Mouse (Mus musculus) gastrocnemius, postnatal 14 days (tissue): ENCODE measurements at regions not wholly inside any gene's neighbourhood (a gene's known extent, or its start where the extent isn't known, plus 50 kb on each side); places are given as distances from the start of the nearest gene placed in this dataset.
A peak's percentile ranks its signal among the peaks of the same experiment; 100 is the strongest.

Experiments used
- DNase-seq: peaks from one replicate; pipeline ENCODE4 v3.0.0; 2021; ENCODE audit warnings: mixed read lengths
- intact Hi-C: fragments of 180-260 bp; cut with DNase I; formaldehyde crosslinking; loops from one replicate; pipeline ENCODE4 v1.15.1; 2025; ENCODE audit warnings: low total_unique reads

- intact Hi-C loops = no loop called here
- DNase-seq = no peak
Measured at GRCm38 (mm10) chr4:5206394-5207099, 413.4 kb upstream of the Impad1 start.

DNA sequence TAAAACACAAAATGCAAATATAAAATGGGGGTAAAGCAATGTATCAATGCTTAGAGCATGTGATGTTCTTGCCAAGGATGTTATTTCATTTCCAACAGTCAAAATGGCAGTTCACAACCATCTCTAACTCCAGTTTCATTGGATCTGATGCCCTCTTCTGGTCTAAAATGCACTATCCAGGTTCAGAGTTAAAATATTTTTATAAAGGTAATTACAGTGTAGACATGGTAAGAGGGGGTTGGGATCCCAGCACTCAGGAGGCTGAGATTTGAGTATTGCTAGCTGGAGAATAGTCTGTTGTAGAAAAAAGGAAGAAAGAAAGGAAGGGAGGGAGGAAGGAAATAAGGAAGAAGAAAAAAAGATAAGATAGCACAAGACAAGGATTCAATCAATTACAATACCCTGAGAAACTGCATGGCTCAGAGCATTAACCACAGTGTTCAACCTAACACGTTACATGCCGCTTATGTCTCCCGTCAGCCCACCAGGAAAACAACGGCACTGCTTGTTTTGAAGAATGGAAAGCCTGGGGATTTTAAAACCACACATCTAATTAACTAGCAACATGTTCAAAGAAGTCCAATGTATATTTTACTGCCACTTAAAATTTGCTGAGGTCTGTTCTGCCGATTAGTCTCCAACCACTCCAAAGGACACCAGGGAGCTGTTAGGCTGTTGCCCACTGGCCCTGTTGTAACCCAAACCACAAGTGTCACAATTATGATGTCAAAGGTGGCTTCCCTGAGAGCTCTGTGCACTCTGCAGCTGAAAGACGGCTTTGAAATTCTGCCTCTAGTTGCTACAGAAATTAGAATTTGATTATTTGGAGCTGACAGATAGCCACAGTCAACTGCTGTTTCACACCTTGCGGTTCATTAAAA, 412.4 kb upstream of the Impad1 start:
- intact Hi-C loops = no loop called here

GRCm38 (mm10) chr4:5194272-5194671, 401.1 kb upstream of the Impad1 start:
- no peak for DNase-seq
- intact Hi-C loops = no loop called here

More for the DNA sequence above, 412.4 kb upstream of the Impad1 start:
- no peak for DNase-seq

GRCm38 (mm10) chr4:5181591-5181990, 388.4 kb upstream of the Impad1 start:
- intact Hi-C loops = no loop called here
- DNase-seq = no peak

DNA sequence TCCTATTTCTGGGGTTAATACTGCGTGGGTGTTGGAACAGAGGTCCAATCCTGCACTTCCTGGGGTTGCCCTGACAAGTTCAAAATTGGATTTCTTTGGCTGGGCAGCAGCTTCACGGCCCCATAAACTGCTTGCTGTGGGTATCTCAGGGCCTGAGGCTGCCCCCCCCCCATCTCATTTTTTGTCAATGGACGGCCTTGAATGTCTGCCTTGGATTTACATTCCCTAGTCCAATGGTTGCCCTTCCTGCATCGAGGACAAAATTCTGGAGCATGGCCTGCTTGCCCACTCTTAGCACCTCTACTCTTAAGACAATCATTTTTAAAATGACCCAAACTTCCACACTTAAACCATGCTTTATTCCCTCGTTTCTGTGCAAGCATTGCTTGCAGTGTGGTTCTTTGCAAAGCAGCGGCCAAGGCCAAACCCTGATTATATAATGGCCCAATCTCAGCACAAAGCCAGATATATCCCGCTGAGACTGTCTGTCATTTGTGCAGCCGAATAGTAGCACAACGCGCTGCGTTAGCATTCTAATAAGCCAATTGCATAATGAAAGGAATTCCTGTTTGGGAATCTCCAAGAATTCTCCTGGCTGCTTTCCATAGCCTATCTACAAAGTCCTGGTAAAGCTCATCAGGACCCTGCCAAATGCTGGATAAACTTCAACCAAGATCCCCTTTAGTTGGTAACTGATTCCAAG, 386.0 kb upstream of the Impad1 start:
- intact Hi-C loops = no loop called here
- DNase-seq = no peak

GRCm38 (mm10) chr4:5165263-5165662, 372.1 kb upstream of the Impad1 start:
- intact Hi-C loops = no loop called here
- no peak for DNase-seq

DNA sequence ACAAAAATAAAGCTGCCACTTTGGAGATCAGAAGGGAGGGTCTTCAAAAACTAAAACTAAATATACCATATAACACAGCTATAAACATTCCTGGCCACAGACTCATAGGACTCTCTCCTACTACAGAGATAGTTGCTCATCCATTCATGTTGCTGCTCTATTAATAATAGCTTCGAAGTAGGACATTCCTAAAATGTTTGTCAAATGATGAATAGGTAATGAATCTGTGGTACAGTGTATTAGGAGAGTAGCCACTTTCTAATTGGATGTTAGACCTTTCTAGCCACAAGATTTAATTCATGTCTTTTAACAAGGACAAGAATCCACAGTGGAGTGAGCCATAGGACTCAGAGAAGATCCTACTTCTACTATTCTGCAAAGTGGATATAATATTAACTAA, 367.8 kb upstream of the Impad1 start:
- intact Hi-C loops = no loop called here
- no peak for DNase-seq

DNA sequence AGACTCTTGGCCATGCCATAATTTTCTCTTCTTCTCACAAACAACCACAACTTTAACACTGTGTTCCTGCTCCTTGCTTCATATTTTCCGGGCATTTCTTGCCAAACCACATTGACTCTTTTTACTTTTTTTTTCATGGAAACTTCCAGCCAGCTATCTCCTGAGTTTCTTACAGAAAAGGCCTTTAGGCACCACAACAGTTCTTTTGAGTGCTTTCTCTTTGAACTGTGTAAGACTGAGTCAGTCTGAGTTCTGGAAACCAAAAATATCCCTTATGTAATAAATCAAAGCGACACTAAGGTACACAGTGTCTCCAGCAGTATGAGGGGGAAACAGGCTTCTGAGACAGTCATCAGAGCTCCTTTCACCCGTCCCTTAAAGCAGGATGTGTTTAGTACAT, 337.6 kb upstream of the Impad1 start:
- no peak for DNase-seq
- intact Hi-C loops = no loop called here

DNA sequence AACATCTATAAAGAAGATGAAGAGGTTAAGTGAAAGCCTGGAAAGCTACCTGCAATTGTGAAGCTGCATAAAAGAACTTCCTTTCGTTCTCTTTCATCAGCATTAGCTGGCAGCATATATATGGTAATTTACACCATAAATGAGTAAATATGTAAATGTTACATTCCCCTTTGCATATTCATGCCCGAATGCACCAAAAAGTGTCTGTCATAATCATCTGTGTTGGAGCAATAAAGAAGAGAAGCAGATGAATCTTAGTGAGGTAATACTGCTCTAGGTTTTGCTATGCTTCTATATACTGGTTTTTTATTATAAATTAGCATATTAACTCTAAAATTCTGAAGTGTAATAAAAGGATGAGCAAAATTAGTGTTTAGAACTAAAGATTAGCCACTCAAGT, 332.9 kb upstream of the Impad1 start:
- DNase-seq = no peak
- intact Hi-C loops = no loop called here

DNA sequence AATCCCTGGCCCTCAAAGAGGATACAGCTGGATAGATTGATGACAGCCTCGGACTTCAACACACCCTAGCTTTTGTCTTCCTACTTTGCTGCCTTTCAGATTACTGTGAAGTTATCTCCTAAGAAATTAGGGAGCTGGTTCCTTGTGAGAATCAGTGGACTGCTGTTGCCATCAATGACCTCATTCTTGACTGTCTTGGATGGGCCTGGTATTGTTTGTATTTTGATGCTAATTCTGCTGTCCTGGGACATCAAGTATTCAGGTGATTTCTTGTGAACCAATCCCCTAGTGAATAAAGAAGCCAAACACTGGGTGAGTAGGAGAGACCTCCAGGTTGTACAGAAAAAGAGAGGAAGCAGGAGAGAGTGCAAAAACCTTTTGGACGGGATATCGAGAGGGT, 305.3 kb upstream of the Impad1 start:
- intact Hi-C loops = no loop called here
- DNase-seq = no peak

- intact Hi-C loops = no loop called here
- no peak for DNase-seq
Measured at GRCm38 (mm10) chr4:5078723-5079122, 285.6 kb upstream of the Impad1 start.

DNA sequence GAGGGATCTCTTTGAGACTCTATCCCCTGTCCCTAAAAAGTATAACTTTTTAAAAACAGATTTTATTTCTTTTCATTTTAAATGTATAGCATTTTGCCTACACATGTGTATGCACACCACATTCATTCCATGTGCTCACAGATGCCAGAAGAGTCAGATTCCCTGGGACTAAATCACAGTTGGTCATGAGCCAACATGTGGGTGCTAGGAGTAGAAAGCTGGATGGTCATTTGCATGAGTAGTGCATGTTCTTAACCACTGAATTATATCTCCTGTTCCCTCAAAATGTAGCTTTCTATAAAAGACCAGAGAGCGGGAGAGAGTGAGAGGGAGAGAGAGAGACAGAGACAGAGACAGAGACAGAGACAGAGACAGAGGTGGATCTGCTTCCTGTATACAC, 281.6 kb upstream of the Impad1 start:
- intact Hi-C loops = no loop called here
- DNase-seq = no peak

- intact Hi-C loops = no loop called here
- DNase-seq = no peak
Measured at GRCm38 (mm10) chr4:5071243-5071642, 278.1 kb upstream of the Impad1 start.

- intact Hi-C loops = no loop called here
- DNase-seq = no peak
Measured at GRCm38 (mm10) chr4:5059290-5059955, 266.3 kb upstream of the Impad1 start.

GRCm38 (mm10) chr4:5029929-5030328, 236.8 kb upstream of the Impad1 start:
- DNase-seq = no peak
- intact Hi-C loops = no loop called here

DNA sequence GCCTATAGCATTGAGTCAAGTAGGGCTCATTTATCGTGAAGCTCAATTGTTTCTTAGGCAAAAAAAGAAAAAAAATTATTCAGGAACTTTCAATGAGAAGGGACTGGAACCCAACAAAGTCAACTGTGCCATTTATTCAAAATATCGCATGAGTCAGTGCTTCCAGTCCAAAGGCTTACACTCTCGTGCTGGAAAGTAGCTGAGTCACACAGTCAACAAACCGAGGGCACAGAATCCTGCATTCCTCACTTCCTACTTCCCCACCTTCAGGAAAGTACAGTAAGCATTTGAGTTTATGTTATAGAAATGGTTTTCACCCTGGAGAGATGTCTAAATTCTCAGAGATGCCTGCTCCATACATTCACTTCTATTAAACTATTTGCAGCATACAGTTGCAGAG, 194.3 kb upstream of the Impad1 start:
- no peak for DNase-seq
- intact Hi-C loops = no loop called here

DNA sequence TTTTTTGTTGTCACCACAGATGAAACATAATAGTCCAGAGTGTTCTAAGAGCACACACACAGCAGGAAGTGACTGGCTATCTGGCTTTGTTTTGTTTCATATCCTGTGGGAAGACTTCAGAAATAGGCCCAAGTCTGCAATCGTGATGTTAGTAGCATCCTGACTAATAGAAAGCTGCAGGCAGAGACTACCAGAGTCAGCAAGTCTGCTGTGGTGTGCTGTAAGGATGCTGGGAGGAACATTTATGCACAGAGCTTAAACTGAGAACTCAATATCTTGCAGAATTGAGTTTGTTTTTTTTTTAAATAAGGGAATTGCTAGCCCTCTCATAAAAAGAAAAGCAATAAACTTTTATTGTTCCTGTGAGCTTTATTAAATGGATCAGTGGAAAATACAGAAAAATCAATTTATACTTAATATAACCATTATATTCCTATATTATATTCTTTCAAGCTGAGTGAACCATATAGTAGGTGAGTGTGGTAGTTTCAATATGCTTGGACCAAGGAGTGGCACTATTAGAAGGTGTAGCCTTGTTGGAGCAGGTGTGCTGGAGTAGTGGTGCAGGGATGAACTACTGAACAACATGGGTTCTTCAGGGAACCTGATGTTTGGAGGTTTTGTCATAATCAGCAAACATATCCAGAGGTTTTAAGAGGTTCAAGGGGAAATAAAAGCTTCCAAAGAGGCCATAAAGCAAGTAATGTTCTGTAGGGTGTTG, 190.5 kb upstream of the Impad1 start:
- no peak for DNase-seq
- intact Hi-C loops = no loop called here

DNA sequence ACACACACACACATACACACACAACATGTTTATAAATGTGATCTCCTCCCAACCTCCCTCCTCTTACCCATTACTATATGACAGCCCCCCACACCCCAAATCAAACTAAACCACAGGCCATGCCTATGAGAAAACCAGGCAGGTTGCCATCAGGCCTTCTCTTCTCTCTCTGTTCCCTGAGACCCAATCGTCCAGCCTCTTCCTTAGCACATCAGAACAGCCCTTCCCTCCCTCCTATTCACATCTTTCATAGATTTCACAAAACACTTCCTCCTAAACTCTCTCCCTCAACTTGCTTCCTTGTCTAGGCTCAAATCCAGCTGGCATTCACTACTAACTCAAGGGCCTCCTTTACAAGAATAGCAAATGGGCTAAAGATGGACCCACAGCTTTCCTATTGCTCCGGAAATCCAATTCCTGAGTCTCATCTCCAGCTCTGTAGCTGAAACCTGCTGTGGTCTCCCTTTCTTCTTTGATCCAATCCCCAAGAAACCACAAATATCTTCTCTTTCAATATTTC, 178.7 kb upstream of the Impad1 start:
- DNase-seq = peak; percentile 3
- intact Hi-C loops = no loop called here

DNA sequence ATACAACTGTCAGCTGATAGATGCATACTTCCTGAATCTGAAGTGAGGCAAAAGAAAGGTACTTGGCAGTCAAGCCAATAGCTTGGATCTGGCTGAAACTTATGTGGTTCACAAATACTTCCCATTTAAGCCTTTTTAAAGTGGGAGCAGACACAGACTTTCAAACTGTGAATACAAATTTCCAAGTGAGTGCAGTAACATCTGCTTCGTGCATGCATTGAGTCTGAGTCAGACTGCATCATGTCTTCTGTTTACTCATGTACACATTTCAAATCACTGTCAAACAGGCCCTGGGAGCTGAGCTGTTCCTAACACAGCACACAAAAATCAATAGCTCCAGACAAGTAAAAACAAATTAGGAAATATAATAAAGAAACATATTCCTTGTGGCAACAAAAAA, 155.8 kb upstream of the Impad1 start:
- intact Hi-C loops = no loop called here
- no peak for DNase-seq
